8 mouse cellular contexts compared by ENCODE assay signal in the genomic region with DNA sequence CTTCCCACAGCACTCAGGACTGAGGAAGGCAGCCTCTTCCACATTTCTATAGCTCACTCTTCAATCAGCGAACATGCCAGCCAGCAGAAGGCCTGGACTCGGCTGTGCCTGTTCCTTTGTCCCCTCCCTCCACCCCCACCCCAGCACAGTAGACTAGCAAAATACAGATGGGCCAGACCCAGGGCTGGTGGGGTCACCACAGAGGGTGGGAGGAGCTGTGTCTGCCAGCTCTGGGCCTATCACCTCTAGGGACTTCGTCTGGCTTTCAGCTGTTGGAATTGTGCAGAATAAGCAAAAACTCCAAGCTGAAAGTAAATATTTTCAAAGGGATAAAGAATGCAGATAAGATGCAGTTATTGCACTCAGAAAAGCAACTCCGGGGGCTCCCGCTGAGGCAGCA. TPM values are rescaled to one million over a fixed set of nuclear protein-coding genes. Genes with fewer than 3 reads are reported as not detected.
DNase-seq lines count a peak whose midpoint lies in the region; ATAC-seq and TF ChIP-seq lines count a peak whose summit lies in the region.

No protein-coding gene starts in this region.

- no peak overlapping the region for H3K4me2 ChIP-seq in heart, embryonic 13.5 days
- H3K4me2 ChIP-seq in forebrain, embryonic 15.5 days (replicated peaks) = no peak overlapping the region
- no peak overlapping the region for H3K4me2 ChIP-seq in limb, embryonic 15.5 days

- no peak overlapping the region for H3K4me3 ChIP-seq in heart, embryonic 13.5 days
- H3K4me3 ChIP-seq in MEL (ENCODE audit: control insufficient read depth in 1 of 2, insufficient read depth in 1 of 2, low read depth in 2 of 2, low read length in 2 of 2) = no peak overlapping the region
- H3K4me3 ChIP-seq in forebrain, embryonic 15.5 days = no peak overlapping the region
- H3K4me3 ChIP-seq in limb, embryonic 15.5 days = no peak overlapping the region

- no peak for DNase-seq in heart, postnatal 25 days (ENCODE audit: low spot score)
- DNase-seq in MEL (ENCODE audit: low read depth, low spot score) = no peak
- no peak for DNase-seq in urinary bladder, postnatal 10 days (ENCODE audit: low spot score)
- no peak for DNase-seq in spleen, postnatal 4 days (ENCODE audit: low spot score in 2 of 2)
- DNase-seq in adrenal gland, adult 18-20 months (ENCODE audit: low spot score in 2 of 2) = no peak

- H3K9me3 ChIP-seq in heart, embryonic 13.5 days = no peaks in the 10 kb centered on the region
- no peaks in the 10 kb centered on the region for H3K9me3 ChIP-seq in MEL (replicated peaks; ENCODE audit: insufficient read depth, low read length)
- no peaks in the 10 kb centered on the region for H3K9me3 ChIP-seq in forebrain, embryonic 15.5 days
- no peaks in the 10 kb centered on the region for H3K9me3 ChIP-seq in limb, embryonic 15.5 days

- H3K27me3 ChIP-seq in heart, embryonic 13.5 days (replicated peaks) = peaks cover 17% of the 10 kb centered on the region
- H3K27me3 ChIP-seq in MEL (ENCODE audit: control insufficient read depth in 1 of 2, insufficient read depth in 2 of 2, low read length in 2 of 2) = no peaks in the 10 kb centered on the region
- H3K27me3 ChIP-seq in forebrain, embryonic 15.5 days = peaks cover 11% of the 10 kb centered on the region
- no peaks in the 10 kb centered on the region for H3K27me3 ChIP-seq in limb, embryonic 15.5 days

- H3K9ac ChIP-seq in heart, embryonic 13.5 days = peak overlapping the region; percentile 28
- no peak overlapping the region for H3K9ac ChIP-seq in MEL (ENCODE audit: control insufficient read depth, low read depth, low read length, poor library complexity, severe bottlenecking)
- no peak overlapping the region for H3K9ac ChIP-seq in forebrain, embryonic 15.5 days (replicated peaks)
- H3K9ac ChIP-seq in limb, embryonic 15.5 days = no peak overlapping the region

- H3K79me2 ChIP-seq in MEL (ENCODE audit: control insufficient read depth, insufficient read depth, low read length, poor library complexity) = no peaks in the 10 kb centered on the region

- H3K36me3 ChIP-seq in heart, embryonic 13.5 days = peaks cover 5% of the 10 kb centered on the region; the same call in 1 of the 2 replicates
- H3K36me3 ChIP-seq in MEL (ENCODE audit: control insufficient read depth in 1 of 2, insufficient read depth in 2 of 2, low read length in 2 of 2) = no peaks in the 10 kb centered on the region
- H3K36me3 ChIP-seq in forebrain, embryonic 15.5 days = no peaks in the 10 kb centered on the region
- peaks cover 10% of the 10 kb centered on the region; the same call in 1 of the 2 replicates for H3K36me3 ChIP-seq in limb, embryonic 15.5 days

- H3K27ac ChIP-seq in heart, embryonic 13.5 days (replicated peaks) = peak overlapping the region; percentile 71
- H3K27ac ChIP-seq in MEL (ENCODE audit: control insufficient read depth, low read depth, low read length) = no peak overlapping the region
- peak overlapping the region; percentile 30 for H3K27ac ChIP-seq in forebrain, embryonic 15.5 days (replicated peaks)
- H3K27ac ChIP-seq in limb, embryonic 15.5 days = peak overlapping the region; percentile 72

- TF ChIP-seq CTCF in MEL (IDR thresholded peaks at IDR 0.05 in 2 of 3, conservative IDR thresholded peaks at IDR 0.05 in 1 of 3; ENCODE audit: control insufficient read depth in 1 of 3, insufficient read depth in 1 of 3, low read depth in 2 of 3, low read length in 3 of 3, poor library complexity in 1 of 3, severe bottlenecking in 1 of 3) = no peak

- intact Hi-C loops in heart, postnatal 25 days (cut with DNase I) = no loop called here

- no peak for TF ChIP-seq EP300 in MEL (IDR thresholded peaks at IDR 0.05; ENCODE audit: low read depth in 1 of 2, low read length in 2 of 2)

- peaks cover 38% of the 10 kb centered on the region for H3K4me1 ChIP-seq in heart, embryonic 13.5 days
- H3K4me1 ChIP-seq in MEL (ENCODE audit: control insufficient read depth in 1 of 2, insufficient read depth in 2 of 2, low read length in 2 of 2) = peaks cover 0 to 6% of the 10 kb centered on the region in 2 experiments; a peak in 1 of 4 replicates
- H3K4me1 ChIP-seq in forebrain, embryonic 15.5 days = peaks cover 2% of the 10 kb centered on the region
- peaks cover 23% of the 10 kb centered on the region for H3K4me1 ChIP-seq in limb, embryonic 15.5 days

- 37% methylated on average over 5 of the region's 5 CpGs for WGBS in heart, embryonic 13.5 days
- WGBS in forebrain, embryonic 15.5 days = 47% methylated on average over 5 of the region's 5 CpGs
- WGBS in limb, embryonic 15.5 days = 36% methylated on average over 5 of the region's 5 CpGs

- no peak for TF ChIP-seq RAD21 in MEL (IDR thresholded peaks at IDR 0.05; ENCODE audit: low read depth, low read length)

- peak; percentile 47; the same call in 1 of the 2 replicates for ATAC-seq in heart, embryonic 13.5 days (ENCODE audit: extremely low read depth, insufficient number of reproducible peaks, low FRiP score, low TSS enrichment)
- ATAC-seq in forebrain, embryonic 15.5 days (replicated peaks) = peak; percentile 53; the same call in 1 of the 2 replicates
- no peak for ATAC-seq in limb, embryonic 15.5 days (ENCODE audit: insufficient number of reproducible peaks, low FRiP score, low TSS enrichment, low read depth)

- TF ChIP-seq POLR2A in MEL (IDR thresholded peaks at IDR 0.05; ENCODE audit: control insufficient read depth in 1 of 2, insufficient read depth in 1 of 2, low read depth in 1 of 2, low read length in 2 of 2, poor library complexity in 1 of 2) = no peak

TF ChIP-seq in MEL, 35 proteins besides CTCF, POLR2A, EP300 and RAD21:
- no peak for TF ChIP-seq NRF1 (IDR thresholded peaks at IDR 0.05; ENCODE audit: insufficient read depth, low read depth, low read length, poor library complexity, severe bottlenecking)
- TF ChIP-seq POLR2AphosphoS2 (IDR thresholded peaks at IDR 0.05; ENCODE audit: low read length) = no peak
- no peak for TF ChIP-seq USF2 (IDR thresholded peaks at IDR 0.05; ENCODE audit: borderline replicate concordance in 1 of 2, insufficient read depth in 1 of 2, low read depth in 1 of 2, low read length in 2 of 2)
- TF ChIP-seq ETS1 (IDR thresholded peaks at IDR 0.05; ENCODE audit: low read depth, low read length) = no peak
- 0 out of 2 replicates have a peak, but pooled peaks have one; percentile 31 for TF ChIP-seq MAFK (IDR thresholded peaks at IDR 0.05; ENCODE audit: borderline replicate concordance, low read depth, low read length)
- TF ChIP-seq ZC3H11A (IDR thresholded peaks at IDR 0.05; ENCODE audit: low read depth, low read length) = no peak
- TF ChIP-seq TBP (IDR thresholded peaks at IDR 0.05; ENCODE audit: low read depth, low read length) = no peak
- TF ChIP-seq GATA1 (IDR thresholded peaks at IDR 0.05; ENCODE audit: low read depth, low read length) = no peak

RNA-seq across cellular contexts. Expression of gene Wdr86, which starts 5.7 kb away (rescaled TPM):
- 7.7 and 7.9 TPM in 2 replicates for polyA plus RNA-seq in heart, embryonic 13.5 days (2015; fragmentation: Nextera tagmentation; extraction: Ambion mirVana)
- under 1 TPM; 0.44 to 0.59 TPM for total RNA-seq in heart, postnatal 25 days (2021)
- total RNA-seq in MEL (2012; rRNA removed) = 0.07 TPM in 1 of 2 replicates, not detected in the other
- not detected for polyA plus RNA-seq in MEL (2012; ENCODE audit: insufficient read depth in 1 of 2, insufficient read length in 2 of 2, low read depth in 1 of 2, low replicate concordance in 2 of 2, missing spikeins in 1 of 2)
- polyA plus RNA-seq in forebrain, embryonic 15.5 days (2015; fragmentation: Nextera tagmentation; extraction: Ambion mirVana) = 4.0 and 4.5 TPM in 2 replicates
- polyA plus RNA-seq in limb, embryonic 15.5 days (2015; fragmentation: Nextera tagmentation; extraction: Ambion mirVana) = 16.8 and 18.4 TPM in 2 replicates
- 1 to 10 TPM in 1 of 2 experiments, under 1 TPM in 1; 0.42 to 1.1 TPM for total RNA-seq in adrenal gland, adult 18-20 months (2021)

RNA-seq across cellular contexts. Expression of gene Crygn, which starts 33.0 kb away (rescaled TPM):
- 1.9 and 3.0 TPM in 2 replicates for polyA plus RNA-seq in heart, embryonic 13.5 days (2015; fragmentation: Nextera tagmentation; extraction: Ambion mirVana)
- not detected for total RNA-seq in heart, postnatal 25 days (2021)
- not detected in 2 replicates for total RNA-seq in MEL (2012; rRNA removed)
- polyA plus RNA-seq in MEL (2012; ENCODE audit: insufficient read depth in 1 of 2, insufficient read length in 2 of 2, low read depth in 1 of 2, low replicate concordance in 2 of 2, missing spikeins in 1 of 2) = under 1 TPM in 1 of 2 experiments, not detected in 1; 0.89 TPM
- polyA plus RNA-seq in forebrain, embryonic 15.5 days (2015; fragmentation: Nextera tagmentation; extraction: Ambion mirVana) = 1.8 TPM in 2 replicates
- 2.6 TPM in 1 of 2 replicates, not detected in the other for polyA plus RNA-seq in limb, embryonic 15.5 days (2015; fragmentation: Nextera tagmentation; extraction: Ambion mirVana)
- 1 to 10 TPM in 1 of 2 experiments, not detected in 1; 2.3 TPM for total RNA-seq in adrenal gland, adult 18-20 months (2021)

RNA-seq across cellular contexts. Expression of gene Nub1, which starts 39.5 kb away (rescaled TPM):
- 24.7 and 25.2 TPM in 2 replicates for polyA plus RNA-seq in heart, embryonic 13.5 days (2015; fragmentation: Nextera tagmentation; extraction: Ambion mirVana)
- total RNA-seq in heart, postnatal 25 days (2021) = 10 to 100 TPM; 30.0 to 33.6 TPM
- 38.3 and 45.0 TPM in 2 replicates for total RNA-seq in MEL (2012; rRNA removed)
- polyA plus RNA-seq in MEL (2012; ENCODE audit: insufficient read depth in 1 of 2, insufficient read length in 2 of 2, low read depth in 1 of 2, low replicate concordance in 2 of 2, missing spikeins in 1 of 2) = 10 to 100 TPM in 1 of 2 experiments, not detected in 1; 59.6 TPM
- polyA plus RNA-seq in forebrain, embryonic 15.5 days (2015; fragmentation: Nextera tagmentation; extraction: Ambion mirVana) = 59.7 and 61.2 TPM in 2 replicates
- 31.3 and 32.9 TPM in 2 replicates for polyA plus RNA-seq in limb, embryonic 15.5 days (2015; fragmentation: Nextera tagmentation; extraction: Ambion mirVana)
- 10 to 100 TPM; 50.1 to 62.0 TPM for total RNA-seq in adrenal gland, adult 18-20 months (2021)
